Mouse (Mus musculus) adrenal gland, postnatal 36 days (tissue): ENCODE data around the gene Ehbp1l1. TPM values are rescaled to one million over a fixed set of nuclear protein-coding genes. Genes with fewer than 3 reads are reported as not detected.

Experiments used
- DNase-seq, 2 experiments: peaks; one replicate each; pipeline ENCODE4 v3.0.0; 2021; ENCODE audit warnings: mixed read lengths in 1 of 2
- total RNA-seq, 2 experiments: library from RNA; stranded (reverse); gene quantifications; 2 replicates each; pipeline ENCODE4 v1.2.3; 2021

Gene Ehbp1l1
- total RNA-seq, 2 experiments from 2014 or later = 30.8 to 38.3 TPM

GRCm38 (mm10) chr19:5734325-5734724, 8.2 kb upstream of the Ehbp1l1 start:
- DNase-seq = no peak

GRCm38 (mm10) chr19:5731264-5731978, 5.3 kb upstream of the Ehbp1l1 start:
- peak; percentile 95 to 96 for DNase-seq

- peak; percentile 47 to 51 for DNase-seq
Observed at GRCm38 (mm10) chr19:5730314-5731186, 4.4 kb upstream of the Ehbp1l1 start.

- peak; percentile 93 to 97 for DNase-seq
Observed at GRCm38 (mm10) chr19:5729444-5729815, 3.3 kb upstream of the Ehbp1l1 start, which contains the start of gene Fam89b. TSS of gene Fam89b (minus strand) at chr19:5729653.

DNA sequence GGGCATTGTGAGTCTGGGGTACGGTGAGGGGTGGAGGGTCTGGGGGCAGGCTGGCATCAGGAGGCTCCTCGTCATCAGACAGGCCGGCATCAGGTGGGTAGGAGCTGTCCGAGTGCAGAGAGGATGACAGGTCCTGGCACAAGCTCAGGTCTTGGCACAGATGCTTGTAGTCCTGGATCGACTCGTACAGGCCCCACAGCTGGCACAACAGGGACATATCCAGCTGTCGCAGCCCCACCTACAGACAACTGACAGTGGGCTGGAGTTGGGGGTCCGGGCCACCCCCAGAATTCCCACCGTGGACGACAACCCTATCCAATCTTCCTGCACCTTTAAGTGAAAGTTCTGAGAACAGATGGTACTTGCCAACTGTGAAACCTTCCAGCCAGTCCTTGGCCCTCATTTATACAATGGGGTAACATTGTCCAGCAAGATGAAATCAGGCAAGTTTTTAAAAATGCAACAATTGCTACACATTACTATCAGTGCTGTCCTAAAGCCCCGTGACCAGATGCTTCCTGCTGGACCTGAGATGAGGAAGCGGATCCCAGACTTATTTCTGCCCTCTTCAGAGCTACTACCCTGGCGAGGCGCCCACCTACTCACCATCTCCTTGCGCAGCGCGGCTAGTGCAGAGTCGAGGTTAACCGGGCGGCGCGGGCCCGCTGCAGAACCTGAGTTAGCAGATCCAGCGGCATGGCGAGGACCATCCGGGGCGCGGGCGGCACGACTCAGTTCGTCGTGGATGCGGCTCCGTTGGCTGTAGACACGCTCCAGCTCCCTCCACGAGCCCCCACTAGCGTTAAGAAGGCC, 2.7 kb upstream of the Ehbp1l1 start:
- DNase-seq = peak; percentile 71 to 72

- DNase-seq = peak; percentile 88 to 92
Observed at GRCm38 (mm10) chr19:5727701-5728100, 1.6 kb upstream of the Ehbp1l1 start.

DNA sequence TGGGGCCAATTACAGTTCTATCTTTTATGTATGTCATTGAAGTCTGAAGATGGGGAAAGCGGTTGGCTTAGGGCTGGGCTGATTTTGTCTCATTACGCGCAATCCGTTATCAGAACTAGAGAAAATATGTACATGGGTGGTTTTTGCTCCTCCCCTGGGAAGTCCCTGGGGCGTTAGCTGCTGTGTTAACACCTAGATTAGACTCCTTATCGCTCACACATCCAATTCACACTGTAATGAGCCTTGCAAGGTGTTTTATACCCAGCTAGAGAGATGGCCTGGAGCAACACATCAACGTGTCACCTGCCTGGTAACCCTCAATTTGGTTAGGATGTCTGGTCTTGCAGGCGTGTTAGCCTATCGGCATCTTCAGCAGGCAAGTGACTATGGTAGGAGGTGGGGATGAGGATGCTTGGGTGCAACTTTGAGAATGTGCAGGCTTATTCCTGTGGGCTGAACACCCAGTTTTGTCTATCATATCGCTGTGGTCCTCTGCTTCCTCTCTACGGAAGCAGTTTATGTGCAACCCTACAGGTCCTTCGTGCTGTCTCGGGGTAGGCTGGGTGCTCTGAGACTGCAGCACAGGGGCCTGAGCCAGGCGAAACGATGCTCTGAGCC, 953 bp upstream of the Ehbp1l1 start:
- DNase-seq = no peak

- DNase-seq = peak; percentile 39 to 43
Observed at GRCm38 (mm10) chr19:5725029-5725707, 949 bp downstream of the Ehbp1l1 start.

DNA sequence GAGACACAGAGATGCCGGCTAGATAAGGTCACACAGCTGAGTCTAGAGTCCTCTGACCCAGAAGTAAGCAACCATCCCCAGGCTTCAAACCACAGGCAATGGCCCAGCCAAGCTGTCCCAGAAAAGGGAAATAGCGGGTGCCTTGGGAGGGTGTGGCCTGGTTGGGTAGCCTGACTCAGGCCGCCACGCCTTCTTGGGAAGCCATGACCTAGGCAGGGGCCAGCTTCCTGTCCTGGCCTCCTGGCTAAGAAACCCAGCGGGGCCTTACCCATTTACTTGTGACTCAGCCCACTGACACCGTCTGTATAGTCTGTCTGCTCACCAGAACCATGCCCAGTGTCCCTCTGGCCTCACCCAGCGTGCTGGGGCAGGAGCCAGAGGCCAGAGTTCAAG, 1.6 kb downstream of the Ehbp1l1 start:
- peak; percentile 85 to 90 for DNase-seq

GRCm38 (mm10) chr19:5723934-5724548, 2.1 kb downstream of the Ehbp1l1 start:
- no peak for DNase-seq

GRCm38 (mm10) chr19:5722848-5723425, 3.2 kb downstream of the Ehbp1l1 start:
- DNase-seq = no peak

- DNase-seq = no peak
Observed at GRCm38 (mm10) chr19:5721233-5721632, 4.9 kb downstream of the Ehbp1l1 start.

DNA sequence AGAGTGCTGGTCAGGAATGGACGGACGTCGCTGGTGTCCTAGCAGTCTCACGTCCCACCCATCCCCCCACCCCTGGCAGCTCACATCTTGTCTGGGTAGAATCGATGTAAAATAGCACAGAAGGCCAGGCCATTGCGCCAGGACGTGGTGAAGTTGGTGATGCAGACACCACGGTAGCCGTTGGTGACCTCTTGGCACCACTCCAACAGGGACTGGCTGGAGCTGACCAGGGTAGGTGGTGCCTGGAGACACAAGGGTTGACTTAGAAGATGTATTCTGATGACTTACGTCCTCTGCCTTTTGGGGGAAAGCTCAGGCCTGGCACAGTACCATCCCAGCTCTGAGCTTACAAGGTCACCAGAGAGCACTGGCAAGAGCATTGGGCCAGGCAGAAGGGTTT, 9.2 kb downstream of the Ehbp1l1 start:
- DNase-seq = peak in 1 of 2 experiments; percentile 35

- DNase-seq = peak in 1 of 2 experiments; percentile 27
Observed at GRCm38 (mm10) chr19:5715793-5716688, 10.1 kb downstream of the Ehbp1l1 start.

GRCm38 (mm10) chr19:5713730-5714129, 12.4 kb downstream of the Ehbp1l1 start:
- DNase-seq = peak; percentile 72 to 79

DNA sequence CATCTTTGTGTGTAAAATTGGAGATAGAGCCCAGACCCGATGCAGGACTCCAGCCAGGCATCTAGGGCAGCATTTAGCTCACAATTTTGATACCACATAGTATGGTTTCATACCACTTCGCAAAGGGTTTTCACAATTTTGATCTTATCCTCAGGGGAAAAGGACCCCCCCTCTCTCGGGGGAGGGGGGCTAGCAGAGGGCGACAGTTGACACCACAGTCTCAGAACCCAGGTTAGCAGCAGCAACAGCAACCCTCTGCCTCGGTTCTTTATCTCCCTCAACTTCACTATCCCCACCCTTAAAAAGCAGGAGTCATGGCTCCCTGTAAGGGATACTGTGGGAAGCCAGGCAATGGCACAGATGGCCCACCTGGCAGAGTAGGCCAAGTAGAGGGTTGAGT, 12.9 kb downstream of the Ehbp1l1 start:
- no peak for DNase-seq

GRCm38 (mm10) chr19:5711907-5712460, 14.1 kb downstream of the Ehbp1l1 start:
- no peak for DNase-seq

GRCm38 (mm10) chr19:5711218-5711617, 14.9 kb downstream of the Ehbp1l1 start:
- peak; percentile 76 to 86 for DNase-seq

DNA sequence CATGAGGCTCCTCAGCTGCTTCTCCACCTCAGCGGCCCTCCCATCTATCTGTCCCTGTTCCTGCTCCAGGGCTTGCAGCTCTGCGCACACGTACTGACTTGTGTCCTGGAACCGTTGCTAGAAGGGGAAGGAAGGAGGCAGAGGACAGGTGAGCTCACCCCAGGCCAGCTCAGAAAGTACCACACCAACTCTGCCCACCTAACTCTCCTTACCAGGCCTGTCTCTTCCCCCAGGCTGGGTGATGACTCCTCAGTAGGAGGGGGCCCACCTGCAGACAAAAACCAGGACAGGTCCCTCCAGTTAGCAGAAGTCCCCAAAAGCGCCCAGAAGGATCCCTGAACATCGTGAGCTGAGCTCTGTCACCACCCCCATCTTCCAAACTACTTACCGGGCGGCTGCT, 15.5 kb downstream of the Ehbp1l1 start:
- DNase-seq = no peak
